Mouse (Mus musculus) bone marrow, adult 2 months (tissue): Measurements from ENCODE around the gene Rgs3.

Source experiments
- CTCF ChIP-seq: fragments of 200-500 bp; IDR thresholded peaks from 2 replicates; pipeline ENCODE4 v1.5.1; 2011; ENCODE audit warnings: low read length, control low read depth; ENCODE audit not compliant: control insufficient read depth, insufficient read depth
- POLR2A ChIP-seq: fragments of 200-500 bp; IDR thresholded peaks from 2 replicates; pipeline ENCODE4 v1.6.1; 2011; ENCODE audit warnings: low read depth, mild to moderate bottlenecking, control low read depth, low read length, borderline replicate concordance; ENCODE audit not compliant: control insufficient read depth

DNA sequence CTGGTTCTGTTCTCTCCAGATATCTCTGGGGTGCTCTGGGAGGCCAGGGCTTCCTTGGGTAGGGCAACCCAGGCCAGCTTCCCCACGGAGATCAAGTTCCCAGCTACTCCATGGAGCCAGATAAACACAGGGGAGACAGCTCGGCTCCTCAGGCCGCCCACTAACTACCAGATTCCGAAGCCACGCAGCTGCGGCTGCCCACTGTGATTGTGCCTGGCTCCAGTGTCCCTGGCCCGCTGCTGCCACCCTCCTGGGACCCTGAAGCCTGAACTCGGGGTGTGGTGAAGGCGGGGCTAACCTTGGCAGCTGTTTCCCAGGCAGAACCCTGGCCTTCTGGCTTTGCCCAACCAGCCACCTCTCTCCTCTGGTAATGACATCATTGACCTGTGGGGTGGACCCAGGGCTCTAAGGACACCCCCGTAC lies 184.9 kb downstream of the Rgs3 start:
- TF ChIP-seq CTCF (no peak), POLR2A (no peak)
